Mouse (Mus musculus) intestine, embryonic 16.5 days (tissue): ENCODE results near the gene Meis2. TPM values are rescaled to one million over a fixed set of nuclear protein-coding genes. Genes with fewer than 3 reads are reported as not detected.

ENCODE experiments used
- ATAC-seq: fragments of 200-750 bp; cut with Nextera tagmentation; 2 replicates; pipeline ENCODE4 v1.8.0; 2017; ENCODE audit warnings: moderate TSS enrichment, moderate library complexity
- H3K27ac ChIP-seq: fragments of 300-500 bp; sonication (generic); 2 replicates; pipeline ENCODE4 v1.5.1; 2014; ENCODE audit warnings: mild to moderate bottlenecking, low read length
- H3K27me3 ChIP-seq: fragments of 300-500 bp; sonication (generic); replicated peaks from 2 replicates; pipeline ENCODE4 v1.6.1; 2014; ENCODE audit warnings: low read length, control low read depth, mixed read lengths; ENCODE audit not compliant: control insufficient read depth, insufficient read depth
- H3K36me3 ChIP-seq: fragments of 300-500 bp; sonication (generic); 2 replicates; pipeline ENCODE4 v1.6.1; 2014; ENCODE audit warnings: low read length, control low read depth; ENCODE audit not compliant: control insufficient read depth, insufficient read depth
- H3K4me1 ChIP-seq: fragments of 300-500 bp; sonication (generic); 2 replicates; pipeline ENCODE4 v1.6.1; 2014; ENCODE audit warnings: low read length, control low read depth, mixed read lengths; ENCODE audit not compliant: control insufficient read depth, insufficient read depth
- H3K4me2 ChIP-seq: fragments of 300-500 bp; sonication (generic); 2 replicates; pipeline ENCODE4 v1.6.1; 2014; ENCODE audit warnings: low read depth, low read length, control low read depth
- H3K4me3 ChIP-seq: fragments of 300-500 bp; sonication (generic); 2 replicates; pipeline ENCODE4 v1.5.1; 2014; ENCODE audit warnings: mild to moderate bottlenecking, low read length
- H3K9ac ChIP-seq: fragments of 300-500 bp; sonication (generic); 2 replicates; pipeline ENCODE4 v1.6.1; 2014; ENCODE audit warnings: low read depth, low read length
- H3K9me3 ChIP-seq: fragments of 300-500 bp; sonication (generic); 2 replicates; pipeline ENCODE4 v1.6.1; 2016; ENCODE audit warnings: low read length, control low read depth; ENCODE audit not compliant: control insufficient read depth
- WGBS: fragments of 180-500 bp; shearing (Covaris S2); extraction: QIAGEN DNeasy Blood & Tissue Kit; methylation state at CpG from one replicate; pipeline ENCODE4 v1.1.7; 2014; 5-methylcytosine and 5-hydroxymethylcytosine counted together
- polyA plus RNA-seq: library from polyadenylated mRNA; unstranded; fragments of >200 nt; fragmentation: Nextera tagmentation; extraction: Ambion mirVana; gene quantifications from 2 replicates; pipeline ENCODE4 v1.2.1, GENCODE M21; 2015

Meis2 gene
- polyA plus RNA-seq, 1 experiment from 2014 or later = 26.8 TPM

GRCm38 (mm10) chr2:116075902-116076301 is 10.3 kb upstream of the Meis2 start:
- Histone ChIP-seq H3K27me3 (peaks cover 2% of the 10 kb centered on the region; the same call in 1 of the 2 replicates), H3K9ac (peak overlapping the region; percentile 63), H3K4me2 (peak overlapping the region; percentile 58), H3K9me3 (no peaks in the 10 kb centered on the region), H3K27ac (peak overlapping the region; percentile 40), H3K36me3 (no peaks in the 10 kb centered on the region), H3K4me3 (peak overlapping the region; percentile 46), H3K4me1 (no peaks in the 10 kb centered on the region)
- WGBS = under 1% methylated on average over 23 of the region's 23 CpGs
- ATAC-seq = peak; percentile 77

DNA sequence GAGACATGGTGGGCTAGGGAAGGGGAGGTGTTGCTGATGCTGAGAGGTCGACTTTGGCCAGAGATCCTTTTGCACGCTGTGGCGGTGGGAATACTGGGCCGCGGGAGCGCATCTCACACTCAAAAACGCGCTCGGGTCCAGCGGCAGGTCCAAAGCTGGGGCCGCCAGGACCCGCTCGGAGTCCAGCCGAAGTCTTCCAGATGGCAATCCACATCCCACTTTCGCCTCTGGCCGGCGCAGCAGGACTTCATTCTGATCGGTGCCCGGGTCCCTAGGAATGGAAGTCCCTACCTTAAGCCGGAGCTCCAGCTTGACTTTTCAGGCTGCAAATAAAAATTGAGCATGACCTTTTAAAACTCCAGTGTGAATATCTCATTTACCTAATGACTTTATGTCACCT is 9.8 kb upstream of the Meis2 start:
- Histone ChIP-seq H3K4me3 (peak overlapping the region; percentile 46), H3K36me3 (no peaks in the 10 kb centered on the region), H3K4me1 (no peaks in the 10 kb centered on the region), H3K4me2 (peak overlapping the region; percentile 58), H3K9ac (peak overlapping the region; percentile 63), H3K9me3 (no peaks in the 10 kb centered on the region), H3K27ac (peak overlapping the region; percentile 40), H3K27me3 (peaks cover 2% of the 10 kb centered on the region; the same call in 1 of the 2 replicates)
- peak; percentile 59 for ATAC-seq
- 2% methylated on average over 20 of the region's 20 CpGs for WGBS

DNA sequence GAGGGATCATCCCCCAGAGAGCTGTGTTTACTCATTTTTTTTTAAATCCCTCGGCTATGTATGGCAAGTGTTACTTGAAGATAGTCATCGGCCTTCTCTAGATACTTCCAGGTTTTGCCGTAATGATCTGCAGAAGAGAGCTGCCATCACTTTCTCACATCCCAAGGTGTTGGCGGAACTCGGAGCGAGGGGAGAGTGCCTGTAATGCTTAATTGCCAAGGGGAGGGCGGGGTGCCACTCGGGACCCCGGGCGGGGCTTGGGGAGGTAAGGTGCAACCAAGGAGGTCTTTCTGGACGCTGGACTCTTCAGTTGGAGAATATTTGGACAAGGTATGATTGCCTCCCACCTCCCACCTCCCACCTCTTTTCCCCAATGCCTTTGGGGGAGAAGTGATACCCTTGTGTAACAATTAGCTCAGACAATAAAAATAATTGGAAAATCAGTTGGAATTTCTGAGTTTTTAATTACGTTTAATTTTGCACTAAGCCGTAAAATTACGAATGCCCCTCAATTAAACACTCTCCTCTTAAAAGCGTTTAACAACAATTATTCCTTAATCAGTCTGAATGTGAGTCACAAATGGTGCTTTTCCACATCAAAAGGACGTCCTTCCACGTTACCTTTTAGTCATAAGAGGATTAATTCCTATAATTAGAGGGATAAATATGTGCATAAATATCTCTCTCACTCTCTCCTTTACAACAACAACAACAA is 9.2 kb upstream of the Meis2 start:
- Histone ChIP-seq H3K9ac (peak overlapping the region; percentile 63; the same call in 1 of the 2 replicates), H3K4me2 (peak overlapping the region; percentile 58), H3K9me3 (no peaks in the 10 kb centered on the region), H3K36me3 (no peaks in the 10 kb centered on the region), H3K4me1 (no peaks in the 10 kb centered on the region), H3K27ac (peak overlapping the region; percentile 23; the same call in 1 of the 2 replicates), H3K27me3 (peaks cover 2% of the 10 kb centered on the region; the same call in 1 of the 2 replicates), H3K4me3 (peak overlapping the region; percentile 46)
- ATAC-seq = no peak
- 13% methylated on average over 17 of the region's 17 CpGs for WGBS

- WGBS = 19% methylated on average over 3 of the region's 3 CpGs
- H3K4me3 ChIP-seq = no peak overlapping the region
- ATAC-seq = no peak
- no peaks in the 10 kb centered on the region for H3K36me3 ChIP-seq
- no peak overlapping the region for H3K9ac ChIP-seq
- no peak overlapping the region for H3K4me2 ChIP-seq
- H3K27me3 ChIP-seq = peaks cover 5% of the 10 kb centered on the region; the same call in 1 of the 2 replicates
- no peaks in the 10 kb centered on the region for H3K4me1 ChIP-seq
- H3K9me3 ChIP-seq = no peaks in the 10 kb centered on the region
- H3K27ac ChIP-seq = no peak overlapping the region
Observed at GRCm38 (mm10) chr2:116074061-116074460, 8.4 kb upstream of the Meis2 start.

DNA sequence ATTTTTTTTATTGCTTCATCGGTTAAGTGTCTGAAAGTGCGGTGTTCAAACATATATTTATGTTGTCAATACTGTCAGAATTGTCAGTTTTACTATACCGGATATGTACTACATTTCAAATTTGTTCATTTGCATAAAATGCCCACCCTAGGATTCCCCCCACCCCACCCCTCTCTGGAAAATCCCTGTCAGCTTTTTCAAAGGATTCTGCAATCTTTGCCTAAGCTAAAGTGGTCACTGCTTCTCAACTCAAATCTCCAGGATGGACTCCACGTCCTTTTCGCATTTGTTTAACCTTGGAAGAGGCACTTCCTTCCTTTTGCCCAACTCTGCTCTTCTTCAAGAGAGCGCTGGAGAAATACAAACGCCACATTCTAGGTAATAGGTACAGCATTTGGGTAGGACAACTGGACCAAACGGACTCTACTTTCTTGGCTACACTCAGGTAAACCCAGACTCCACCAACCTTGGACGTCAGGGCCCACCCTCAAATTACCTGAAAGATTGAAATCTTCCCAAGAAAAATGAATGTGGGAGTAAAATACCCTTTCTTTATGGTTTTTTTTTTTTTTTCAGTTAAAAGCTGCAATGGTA is 7.8 kb upstream of the Meis2 start:
- ATAC-seq = no peak
- H3K4me1 ChIP-seq = no peaks in the 10 kb centered on the region
- peaks cover 5% of the 10 kb centered on the region; the same call in 1 of the 2 replicates for H3K27me3 ChIP-seq
- H3K4me3 ChIP-seq = peak overlapping the region; percentile 10; the same call in 1 of the 2 replicates
- H3K9ac ChIP-seq = peak overlapping the region; percentile 19; the same call in 1 of the 2 replicates
- 29% methylated on average over 9 of the region's 9 CpGs for WGBS
- H3K27ac ChIP-seq = 0 out of 2 replicates have a peak overlapping the region, but pooled peaks have one; percentile 37
- no peaks in the 10 kb centered on the region for H3K36me3 ChIP-seq
- H3K9me3 ChIP-seq = no peaks in the 10 kb centered on the region
- H3K4me2 ChIP-seq = peak overlapping the region; percentile 14

GRCm38 (mm10) chr2:116072706-116073105 is 7.1 kb upstream of the Meis2 start:
- Histone ChIP-seq H3K9ac (peak overlapping the region; percentile 57; the same call in 1 of the 2 replicates), H3K36me3 (no peaks in the 10 kb centered on the region), H3K27me3 (peaks cover 5% of the 10 kb centered on the region; the same call in 1 of the 2 replicates), H3K27ac (peak overlapping the region; percentile 59), H3K4me3 (peak overlapping the region; percentile 39), H3K9me3 (no peaks in the 10 kb centered on the region), H3K4me1 (no peaks in the 10 kb centered on the region), H3K4me2 (peak overlapping the region; percentile 75)
- 9% methylated on average over 5 of the region's 5 CpGs for WGBS
- no peak for ATAC-seq

- no peak for ATAC-seq
- WGBS = 5% methylated on average over 13 of the region's 13 CpGs
- Histone ChIP-seq H3K9me3 (no peaks in the 10 kb centered on the region), H3K27me3 (peaks cover 5% of the 10 kb centered on the region; the same call in 1 of the 2 replicates), H3K4me1 (no peaks in the 10 kb centered on the region), H3K27ac (peak overlapping the region; percentile 59), H3K9ac (peak overlapping the region; percentile 57), H3K4me3 (peak overlapping the region; percentile 39), H3K36me3 (no peaks in the 10 kb centered on the region), H3K4me2 (peak overlapping the region; percentile 75)
Observed at GRCm38 (mm10) chr2:116072321-116072640, 6.6 kb upstream of the Meis2 start.

- peak overlapping the region; percentile 58 for H3K27ac ChIP-seq
- 2% methylated on average over 25 of the region's 25 CpGs for WGBS
- 0 out of 2 replicates have a peak, but pooled peaks have one; percentile 26 for ATAC-seq
- H3K27me3 ChIP-seq = peaks cover 8% of the 10 kb centered on the region; the same call in 1 of the 2 replicates
- peak overlapping the region; percentile 39 for H3K4me3 ChIP-seq
- H3K4me2 ChIP-seq = peak overlapping the region; percentile 75
- H3K4me1 ChIP-seq = no peaks in the 10 kb centered on the region
- no peaks in the 10 kb centered on the region for H3K9me3 ChIP-seq
- no peaks in the 10 kb centered on the region for H3K36me3 ChIP-seq
- peak overlapping the region; percentile 57 for H3K9ac ChIP-seq
Observed at GRCm38 (mm10) chr2:116071571-116072320, 6.1 kb upstream of the Meis2 start.
